Mouse (Mus musculus) stomach, postnatal 0 days (tissue): ENCODE measurements around the gene Fgf4. TPM values are rescaled to one million over a fixed set of nuclear protein-coding genes. Genes with fewer than 3 reads are reported as not detected.

Experiments used
- ATAC-seq: fragments of 200-750 bp; cut with Nextera tagmentation; 2 replicates; pipeline ENCODE4 v1.8.0; 2017; ENCODE audit not compliant: low FRiP score, low TSS enrichment
- DNase-seq: peaks from one replicate; pipeline ENCODE4 v3.0.0-alpha.2; 2016; ENCODE audit warnings: low spot score
- H3K27ac ChIP-seq: fragments of 300-500 bp; sonication (generic); replicated peaks from 2 replicates; pipeline ENCODE4 v1.5.1; 2014; ENCODE audit warnings: mild to moderate bottlenecking, control low read depth
- H3K27me3 ChIP-seq: fragments of 300-500 bp; sonication (generic); 2 replicates; pipeline ENCODE4 v1.6.1; 2014; ENCODE audit warnings: low read length; ENCODE audit not compliant: control insufficient read depth, insufficient read depth
- H3K36me3 ChIP-seq: fragments of 300-500 bp; sonication (generic); 2 replicates; pipeline ENCODE4 v1.6.1; 2014; ENCODE audit warnings: low read length, mixed read lengths; ENCODE audit not compliant: control insufficient read depth, insufficient read depth
- H3K4me1 ChIP-seq: fragments of 300-500 bp; sonication (generic); replicated peaks from 2 replicates; pipeline ENCODE4 v1.6.1; 2014; ENCODE audit warnings: antibody characterized with exemption; ENCODE audit not compliant: control insufficient read depth, insufficient read depth
- H3K4me2 ChIP-seq: fragments of 300-500 bp; sonication (generic); replicated peaks from 2 replicates; pipeline ENCODE4 v1.6.1; 2014; ENCODE audit warnings: low read depth, mild to moderate bottlenecking, control low read depth, moderate library complexity
- H3K4me3 ChIP-seq: fragments of 300-500 bp; sonication (generic); 2 replicates; pipeline ENCODE4 v1.5.1; 2014; ENCODE audit warnings: low read depth, low read length, control low read depth
- H3K9ac ChIP-seq: fragments of 300-500 bp; sonication (generic); 2 replicates; pipeline ENCODE4 v1.6.1; 2014; ENCODE audit warnings: mild to moderate bottlenecking, low read length, control low read depth, mixed read lengths
- H3K9me3 ChIP-seq: fragments of 300-500 bp; sonication (generic); 2 replicates; pipeline ENCODE4 v1.6.1; 2016; ENCODE audit warnings: low read length; ENCODE audit not compliant: control insufficient read depth
- CTCF ChIP-seq: IDR thresholded peaks from 2 replicates; pipeline ENCODE4 v1.5.1; 2016; ENCODE audit warnings: antibody characterized with exemption, low read depth, mild to moderate bottlenecking, moderate library complexity
- EP300 ChIP-seq: optimal IDR thresholded peaks from 2 replicates; pipeline ENCODE3; 2016; ENCODE audit warnings: antibody characterized with exemption
- WGBS: fragments of 180-500 bp; shearing (Covaris S2); extraction: QIAGEN DNeasy Blood & Tissue Kit; methylation state at CpG from one replicate; pipeline ENCODE4 v1.1.7; 2014; 5-methylcytosine and 5-hydroxymethylcytosine counted together
- polyA plus RNA-seq: library from polyadenylated mRNA; unstranded; fragments of >200 nt; fragmentation: Nextera tagmentation; extraction: Ambion mirVana; gene quantifications from 2 replicates; pipeline ENCODE4 v1.2.1, GENCODE M21; 2015

Fgf4 gene
- polyA plus RNA-seq, 1 experiment from 2014 or later = not detected

DNA sequence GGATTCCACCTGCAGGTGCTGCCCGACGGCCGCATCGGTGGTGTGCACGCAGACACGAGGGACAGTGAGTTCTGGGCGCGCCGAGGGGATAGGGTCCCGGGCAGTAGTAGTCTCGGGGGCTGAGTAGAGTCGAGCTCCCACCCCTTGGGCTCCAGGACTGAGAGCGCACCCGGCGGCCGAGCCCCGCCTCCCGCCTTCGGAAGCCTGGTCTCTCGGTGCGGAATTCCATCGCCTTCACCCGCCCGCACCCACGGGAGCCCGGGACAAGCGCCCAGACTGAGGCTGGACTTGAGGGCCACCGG lies 14.6 kb downstream of the Fgf4 start:
- no peaks in the 10 kb centered on the region for H3K9me3 ChIP-seq
- H3K4me2 ChIP-seq = no peak overlapping the region
- H3K9ac ChIP-seq = no peak overlapping the region
- H3K27ac ChIP-seq = no peak overlapping the region
- peak; percentile 25 for DNase-seq
- no peaks in the 10 kb centered on the region for H3K4me1 ChIP-seq
- H3K36me3 ChIP-seq = no peaks in the 10 kb centered on the region
- TF ChIP-seq CTCF = no peak
- TF ChIP-seq EP300 = no peak
- under 1% methylated on average over 28 of the region's 28 CpGs for WGBS
- no peak for ATAC-seq
- H3K27me3 ChIP-seq = peaks cover 11% of the 10 kb centered on the region; the same call in 1 of the 2 replicates
- H3K4me3 ChIP-seq = peak overlapping the region; percentile 17; the same call in 1 of the 2 replicates

DNA sequence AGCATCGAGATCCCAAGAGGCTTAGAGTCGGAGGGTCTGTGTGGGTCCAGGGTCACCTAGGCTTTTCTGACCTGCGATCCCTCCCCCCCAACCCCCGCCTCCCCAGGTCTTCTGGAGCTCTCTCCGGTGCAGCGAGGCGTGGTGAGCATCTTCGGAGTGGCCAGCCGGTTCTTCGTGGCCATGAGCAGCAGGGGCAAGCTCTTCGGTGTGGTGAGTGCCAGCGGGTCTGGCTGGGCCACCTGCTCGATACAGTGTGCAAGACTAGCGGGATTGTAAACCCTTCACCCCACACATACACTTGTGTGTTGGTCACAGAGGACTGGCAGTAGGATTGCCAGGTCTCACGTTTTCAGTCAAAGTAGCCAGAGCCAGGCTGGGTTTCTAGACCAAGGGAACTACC lies 15.0 kb downstream of the Fgf4 start:
- WGBS = 2% methylated on average over 15 of the region's 15 CpGs
- Histone ChIP-seq H3K9me3 (no peaks in the 10 kb centered on the region), H3K27me3 (peaks cover 11% of the 10 kb centered on the region; the same call in 1 of the 2 replicates), H3K4me3 (no peak overlapping the region), H3K4me1 (no peaks in the 10 kb centered on the region), H3K36me3 (no peaks in the 10 kb centered on the region), H3K9ac (no peak overlapping the region), H3K4me2 (no peak overlapping the region), H3K27ac (no peak overlapping the region)
- ATAC-seq (no peak), DNase-seq (no peak)
- no peak for TF ChIP-seq EP300
- no peak for TF ChIP-seq CTCF

DNA sequence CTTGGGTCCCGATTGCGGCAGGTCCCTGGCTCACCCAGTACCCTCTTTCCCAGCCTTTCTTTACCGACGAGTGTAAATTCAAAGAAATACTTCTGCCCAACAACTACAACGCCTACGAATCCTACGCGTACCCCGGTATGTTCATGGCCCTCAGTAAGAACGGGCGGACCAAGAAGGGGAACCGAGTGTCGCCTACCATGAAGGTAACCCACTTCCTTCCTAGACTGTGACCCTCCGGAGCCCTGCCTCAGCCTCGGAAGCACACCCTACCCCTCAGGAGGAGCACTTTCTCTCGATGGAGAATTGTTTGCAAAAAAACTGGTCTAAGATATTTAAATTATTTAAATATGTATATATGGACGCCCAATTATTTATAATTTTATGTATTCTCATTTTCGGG lies 15.5 kb downstream of the Fgf4 start:
- Histone ChIP-seq H3K9me3 (no peaks in the 10 kb centered on the region), H3K4me2 (no peak overlapping the region), H3K4me1 (no peaks in the 10 kb centered on the region), H3K9ac (no peak overlapping the region), H3K27ac (no peak overlapping the region), H3K36me3 (no peaks in the 10 kb centered on the region), H3K27me3 (peaks cover 11% of the 10 kb centered on the region; the same call in 1 of the 2 replicates), H3K4me3 (no peak overlapping the region)
- DNase-seq (no peak), ATAC-seq (no peak)
- no peak for TF ChIP-seq CTCF
- TF ChIP-seq EP300 = no peak
- WGBS = 6% methylated on average over 18 of the region's 18 CpGs

DNA sequence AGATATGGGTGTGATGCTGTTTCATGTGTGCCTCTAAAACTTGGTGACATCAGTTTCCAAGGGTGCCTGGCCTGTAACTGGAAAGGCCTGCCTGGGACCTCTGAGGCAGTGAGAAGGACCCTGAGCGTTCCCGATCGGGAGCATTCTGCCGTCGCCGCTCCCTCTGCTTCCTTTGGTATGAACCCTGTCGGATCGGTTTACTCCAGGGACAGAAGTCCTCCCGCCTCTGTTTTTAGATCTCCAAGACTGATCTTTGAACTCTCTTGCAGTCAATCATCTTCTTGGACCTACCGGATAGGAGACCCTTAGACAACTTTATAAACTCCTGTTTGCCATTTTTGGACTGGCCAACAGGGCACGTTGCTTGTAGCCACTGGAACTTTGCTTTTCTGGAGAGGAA lies 16.0 kb downstream of the Fgf4 start:
- no peak overlapping the region for H3K9ac ChIP-seq
- no peak for TF ChIP-seq EP300
- TF ChIP-seq CTCF = no peak
- H3K36me3 ChIP-seq = no peaks in the 10 kb centered on the region
- H3K27me3 ChIP-seq = peaks cover 11% of the 10 kb centered on the region; the same call in 1 of the 2 replicates
- H3K4me3 ChIP-seq = no peak overlapping the region
- ATAC-seq = no peak
- no peaks in the 10 kb centered on the region for H3K4me1 ChIP-seq
- DNase-seq = no peak
- no peaks in the 10 kb centered on the region for H3K9me3 ChIP-seq
- no peak overlapping the region for H3K27ac ChIP-seq
- H3K4me2 ChIP-seq = no peak overlapping the region
- 7% methylated on average over 11 of the region's 11 CpGs for WGBS

DNA sequence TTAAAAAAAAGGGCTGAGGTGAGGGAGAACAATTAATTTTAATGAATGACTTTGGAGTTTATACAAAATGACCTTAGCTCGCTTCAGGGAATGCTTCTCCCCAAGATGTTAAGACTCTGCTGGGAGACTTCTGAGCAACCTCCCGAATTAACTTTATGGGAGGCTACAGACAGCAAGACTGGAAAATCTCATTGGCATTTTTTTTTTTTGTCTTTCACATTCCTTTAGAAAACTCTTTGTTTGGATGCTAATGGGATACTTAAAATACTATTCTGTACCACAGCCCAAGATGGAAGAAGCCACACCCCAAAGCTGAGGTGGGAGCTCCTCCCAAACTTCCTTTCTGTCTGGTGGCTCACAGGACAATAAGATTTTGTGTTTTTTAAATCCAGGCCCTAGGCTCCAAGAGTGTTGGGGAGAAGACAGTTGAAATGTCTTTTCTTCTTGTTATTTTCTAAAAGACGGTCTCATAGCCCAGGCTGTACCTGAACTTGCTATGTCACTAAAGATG lies 17.0 kb downstream of the Fgf4 start:
- Histone ChIP-seq H3K4me2 (no peak overlapping the region), H3K4me3 (no peak overlapping the region), H3K4me1 (no peaks in the 10 kb centered on the region), H3K9me3 (no peaks in the 10 kb centered on the region), H3K27me3 (peaks cover 11% of the 10 kb centered on the region; the same call in 1 of the 2 replicates), H3K27ac (no peak overlapping the region), H3K9ac (no peak overlapping the region), H3K36me3 (no peaks in the 10 kb centered on the region)
- TF ChIP-seq EP300 (no peak), CTCF (no peak)
- ATAC-seq (no peak), DNase-seq (no peak)
- WGBS = 50% methylated on average over 3 of the region's 3 CpGs

DNA sequence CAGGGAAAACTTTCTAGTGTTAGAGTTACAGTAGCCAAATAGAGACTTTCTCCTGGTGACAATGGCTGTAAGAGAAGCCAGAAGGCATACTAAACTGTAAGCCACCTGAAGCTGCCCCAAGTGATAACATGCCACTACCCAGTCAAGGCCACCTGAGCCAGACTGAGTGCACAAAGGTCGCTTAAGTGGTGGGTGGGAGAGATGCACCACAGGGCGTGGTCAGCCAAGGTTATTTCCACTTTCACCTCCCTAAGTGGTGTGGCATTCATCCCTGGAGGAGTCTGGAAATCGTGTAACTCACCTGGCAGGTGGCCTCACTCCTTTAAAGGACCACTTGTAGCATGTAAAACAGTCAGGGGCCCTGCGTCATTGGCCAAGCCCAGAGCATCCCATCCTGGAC lies 20.0 kb downstream of the Fgf4 start:
- 60% methylated on average over 4 of the region's 4 CpGs for WGBS
- H3K4me3 ChIP-seq = no peak overlapping the region

More for the DNA sequence above, 20.0 kb downstream of the Fgf4 start:
- Histone ChIP-seq H3K4me2 (no peak overlapping the region), H3K9me3 (no peaks in the 10 kb centered on the region), H3K9ac (no peak overlapping the region), H3K36me3 (no peaks in the 10 kb centered on the region), H3K27me3 (0 out of 2 replicates have a peak, but pooled peaks cover under 1% of the 10 kb centered on the region), H3K27ac (no peak overlapping the region), H3K4me1 (no peaks in the 10 kb centered on the region)
- no peak for DNase-seq
- TF ChIP-seq EP300 (no peak), CTCF (no peak)
- no peak for ATAC-seq
